Mouse (Mus musculus) embryonic facial prominence, embryonic 13.5 days (tissue): ENCODE results near the gene Pam. TPM values are rescaled to one million over a fixed set of nuclear protein-coding genes. Genes with fewer than 3 reads are reported as not detected.

Source experiments
- ATAC-seq: fragments of 200-750 bp; cut with Nextera tagmentation; 2 replicates; pipeline ENCODE4 v1.8.0; 2017; ENCODE audit warnings: low read depth; ENCODE audit not compliant: insufficient number of reproducible peaks, insufficient read depth, low FRiP score, low TSS enrichment
- H3K27ac ChIP-seq: fragments of 300-500 bp; sonication (generic); 2 replicates; pipeline ENCODE4 v1.5.1; 2015; ENCODE audit warnings: moderate library complexity, mild to moderate bottlenecking, inconsistent platforms
- H3K27me3 ChIP-seq: fragments of 300-500 bp; sonication (generic); 2 replicates; pipeline ENCODE4 v1.6.1; 2015; ENCODE audit warnings: mild to moderate bottlenecking, inconsistent platforms
- H3K36me3 ChIP-seq: fragments of 300-500 bp; sonication (generic); 2 replicates; pipeline ENCODE4 v1.6.1; 2015; ENCODE audit warnings: mild to moderate bottlenecking, inconsistent platforms
- H3K4me1 ChIP-seq: fragments of 300-500 bp; sonication (generic); 2 replicates; pipeline ENCODE4 v1.6.1; 2015; ENCODE audit warnings: inconsistent platforms
- H3K4me2 ChIP-seq: fragments of 300-500 bp; sonication (generic); 2 replicates; pipeline ENCODE4 v1.6.1; 2015; ENCODE audit warnings: moderate library complexity, mild to moderate bottlenecking, inconsistent platforms
- H3K4me3 ChIP-seq: fragments of 300-500 bp; sonication (generic); 2 replicates; pipeline ENCODE4 v1.5.1; 2015; ENCODE audit warnings: mild to moderate bottlenecking, inconsistent platforms
- H3K9ac ChIP-seq: fragments of 300-500 bp; sonication (generic); 2 replicates; pipeline ENCODE4 v1.6.1; 2015; ENCODE audit warnings: mild to moderate bottlenecking, inconsistent platforms
- H3K9me3 ChIP-seq: fragments of 300-500 bp; sonication (generic); 2 replicates; pipeline ENCODE4 v1.6.1; 2016; ENCODE audit warnings: inconsistent platforms
- WGBS: fragments of 180-500 bp; shearing (Covaris S2); methylation state at CpG from one replicate; pipeline ENCODE4 v1.1.7; 2015; ENCODE audit warnings: mixed read lengths; 5-methylcytosine and 5-hydroxymethylcytosine counted together
- polyA plus RNA-seq: library from polyadenylated mRNA; unstranded; fragments of >200 nt; fragmentation: Nextera tagmentation; extraction: Ambion mirVana; gene quantifications from 2 replicates; pipeline ENCODE4 v1.2.1, GENCODE M21; 2015

Gene Pam
- polyA plus RNA-seq, 1 experiment from 2014 or later = 53.5 TPM

DNA sequence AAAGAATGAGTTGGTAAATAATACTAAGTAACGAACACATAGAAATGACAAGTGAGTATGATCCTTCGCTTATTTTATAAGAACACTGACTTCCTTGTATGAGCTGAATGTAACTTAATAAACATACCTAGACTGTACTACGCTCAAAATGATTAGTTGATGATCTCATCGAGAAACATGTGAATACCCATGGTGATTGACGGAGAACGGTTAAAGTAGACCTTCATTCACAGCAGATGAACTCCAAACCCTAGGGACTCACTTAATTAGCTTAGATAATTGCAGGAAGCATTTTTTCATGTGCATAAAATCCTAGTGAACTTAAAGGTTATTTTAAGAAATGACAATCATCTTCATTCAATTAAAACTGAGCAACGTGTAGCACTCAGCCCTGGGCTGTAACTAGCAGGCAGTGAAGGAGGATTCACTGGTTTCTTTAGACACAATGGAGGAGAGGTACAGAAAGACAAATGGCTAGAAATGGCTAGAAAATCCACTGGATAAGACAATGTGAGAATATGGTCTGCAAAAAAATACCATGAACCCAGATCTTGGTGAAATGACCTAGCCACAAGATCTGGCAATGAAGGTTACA is 194.8 kb downstream of the Pam start:
- no peaks in the 10 kb centered on the region for H3K9me3 ChIP-seq
- H3K4me2 ChIP-seq = no peak overlapping the region
- WGBS = 57% methylated on average over 7 of the region's 7 CpGs
- H3K9ac ChIP-seq = no peak overlapping the region
- no peaks in the 10 kb centered on the region for H3K27me3 ChIP-seq
- H3K27ac ChIP-seq = no peak overlapping the region
- no peak for ATAC-seq
- H3K36me3 ChIP-seq = no peaks in the 10 kb centered on the region
- H3K4me3 ChIP-seq = no peak overlapping the region
- H3K4me1 ChIP-seq = 0 out of 2 replicates have a peak, but pooled peaks cover 5% of the 10 kb centered on the region

DNA sequence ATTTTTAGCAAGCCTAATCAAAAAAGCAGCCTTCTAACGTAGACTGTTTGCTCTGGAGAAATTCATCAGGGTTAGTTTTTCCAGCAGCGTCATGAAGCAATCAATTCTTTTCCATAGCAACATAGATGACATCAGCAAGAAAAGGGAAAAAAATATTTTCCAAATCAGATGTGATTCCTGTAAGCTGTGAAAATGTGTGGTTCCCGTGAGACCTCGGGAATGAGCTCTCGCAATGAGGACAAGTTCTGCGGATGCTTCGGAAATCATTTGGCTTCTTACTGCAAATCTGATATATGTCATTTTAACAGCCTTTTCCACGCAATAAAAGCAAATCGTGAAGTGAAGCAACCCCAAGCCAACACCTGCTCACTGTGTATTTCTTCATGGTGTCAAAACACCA is 207.9 kb downstream of the Pam start:
- WGBS = 83% methylated on average over 9 of the region's 9 CpGs
- H3K27me3 ChIP-seq = no peaks in the 10 kb centered on the region
- no peaks in the 10 kb centered on the region for H3K9me3 ChIP-seq
- H3K4me2 ChIP-seq = no peak overlapping the region
- no peaks in the 10 kb centered on the region for H3K4me1 ChIP-seq
- no peak overlapping the region for H3K4me3 ChIP-seq
- no peak overlapping the region for H3K27ac ChIP-seq
- H3K36me3 ChIP-seq = peaks cover 3% of the 10 kb centered on the region; the same call in 1 of the 2 replicates
- ATAC-seq = no peak
- no peak overlapping the region for H3K9ac ChIP-seq

DNA sequence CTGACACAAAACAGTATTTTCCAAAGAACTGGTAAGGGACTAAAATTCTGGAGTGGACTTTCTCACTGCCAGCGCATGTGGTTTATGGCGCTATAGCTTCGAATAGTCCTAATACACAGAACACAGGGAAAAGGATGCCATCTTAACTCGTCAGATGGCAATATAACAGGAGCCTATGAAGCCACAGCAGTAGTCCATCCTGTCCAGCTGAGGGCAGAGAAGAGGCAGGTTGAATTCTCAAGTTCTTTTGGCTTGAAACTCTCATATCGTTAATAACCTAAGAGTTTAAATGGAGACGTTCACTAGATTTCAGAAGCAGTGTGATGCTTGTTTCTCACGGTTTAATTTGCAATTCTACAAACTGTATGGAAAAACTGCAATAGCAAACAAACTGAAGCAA is 211.9 kb downstream of the Pam start:
- Histone ChIP-seq H3K4me3 (no peak overlapping the region), H3K4me2 (no peak overlapping the region), H3K36me3 (no peaks in the 10 kb centered on the region; the same call in 1 of the 2 replicates), H3K4me1 (no peaks in the 10 kb centered on the region), H3K27ac (no peak overlapping the region), H3K27me3 (no peaks in the 10 kb centered on the region), H3K9ac (no peak overlapping the region), H3K9me3 (no peaks in the 10 kb centered on the region)
- ATAC-seq = no peak
- WGBS = 86% methylated on average over 7 of the region's 7 CpGs

DNA sequence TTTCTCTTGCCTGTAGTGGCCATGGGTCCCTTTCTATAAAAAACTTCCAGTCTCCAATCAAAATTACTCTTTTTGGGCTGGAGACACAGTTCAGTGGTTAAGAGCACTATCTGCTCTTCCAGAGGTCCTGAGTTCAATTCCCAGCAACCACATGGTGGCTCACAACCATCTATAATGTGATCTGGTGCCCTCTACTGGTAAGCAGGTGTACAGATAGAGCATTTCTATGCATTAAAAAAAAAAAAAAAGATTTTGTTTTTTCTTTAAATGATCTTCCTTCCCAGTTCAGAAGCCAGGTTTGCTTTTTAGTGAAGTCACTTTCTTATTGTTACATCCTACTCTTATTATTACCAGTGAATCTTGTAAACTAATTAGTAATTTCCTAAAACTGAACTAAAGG is 218.4 kb downstream of the Pam start:
- Histone ChIP-seq H3K27me3 (no peaks in the 10 kb centered on the region), H3K9ac (no peak overlapping the region), H3K27ac (no peak overlapping the region), H3K4me2 (no peak overlapping the region), H3K4me3 (no peak overlapping the region), H3K36me3 (no peaks in the 10 kb centered on the region; the same call in 1 of the 2 replicates), H3K9me3 (no peaks in the 10 kb centered on the region), H3K4me1 (no peaks in the 10 kb centered on the region)
- no peak for ATAC-seq

DNA sequence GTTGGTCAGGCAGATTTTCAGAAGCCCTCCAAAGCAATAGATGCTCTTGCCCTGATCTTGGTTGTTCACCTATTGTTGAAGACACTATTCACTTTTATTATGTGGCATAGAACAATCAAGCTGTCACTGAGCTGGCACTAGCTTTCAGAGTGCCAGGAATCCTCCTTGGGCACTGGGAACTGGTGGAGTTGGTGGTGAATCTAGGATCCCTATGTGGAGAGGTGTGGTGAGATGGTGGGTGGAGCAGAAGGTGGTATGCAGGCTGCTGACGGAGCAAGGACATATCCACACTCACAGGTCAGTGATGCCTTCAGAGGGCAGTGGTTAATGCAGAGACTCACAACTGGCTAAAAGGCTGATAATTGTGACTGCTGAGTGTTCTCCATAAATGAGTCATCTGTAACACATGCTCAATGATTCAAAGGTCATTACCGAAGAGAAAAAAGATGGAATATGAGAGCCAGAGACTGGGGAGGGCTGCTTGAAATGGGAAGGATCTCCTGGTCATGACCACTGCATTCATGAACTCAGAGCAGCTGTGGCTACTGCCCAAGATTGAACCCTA is 221.9 kb downstream of the Pam start:
- H3K4me3 ChIP-seq = no peak overlapping the region
- H3K9ac ChIP-seq = no peak overlapping the region
- no peak for ATAC-seq
- H3K4me1 ChIP-seq = no peaks in the 10 kb centered on the region
- H3K4me2 ChIP-seq = no peak overlapping the region
- no peaks in the 10 kb centered on the region for H3K27me3 ChIP-seq
- H3K9me3 ChIP-seq = no peaks in the 10 kb centered on the region
- 89% methylated on average over 2 of the region's 2 CpGs for WGBS
- H3K36me3 ChIP-seq = no peaks in the 10 kb centered on the region; the same call in 1 of the 2 replicates
- no peak overlapping the region for H3K27ac ChIP-seq

DNA sequence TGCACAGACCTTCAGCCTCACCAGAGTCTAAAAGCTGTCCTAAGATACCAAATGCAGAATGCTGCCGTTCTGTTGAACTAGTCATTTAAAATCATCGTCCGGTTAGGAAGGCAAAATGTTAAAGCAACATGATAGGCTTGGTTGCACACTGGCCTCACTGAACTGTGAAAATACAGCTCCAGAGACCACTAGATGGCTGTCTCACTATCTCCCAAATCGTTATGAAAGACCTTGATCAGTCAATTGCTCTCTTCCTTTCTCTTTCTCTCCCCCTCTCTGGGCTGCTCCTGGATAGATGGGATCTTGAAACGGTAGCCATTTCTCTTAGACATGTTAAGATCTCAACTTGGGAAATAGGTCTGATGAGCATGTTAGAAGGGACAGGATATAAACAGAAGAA is 223.0 kb downstream of the Pam start:
- H3K27ac ChIP-seq = no peak overlapping the region
- no peaks in the 10 kb centered on the region for H3K4me1 ChIP-seq
- no peak overlapping the region for H3K4me2 ChIP-seq
- no peak overlapping the region for H3K9ac ChIP-seq
- no peaks in the 10 kb centered on the region; the same call in 1 of the 2 replicates for H3K36me3 ChIP-seq
- ATAC-seq = no peak
- H3K27me3 ChIP-seq = no peaks in the 10 kb centered on the region
- WGBS = 59% methylated on average over 5 of the region's 5 CpGs
- H3K4me3 ChIP-seq = no peak overlapping the region
- H3K9me3 ChIP-seq = no peaks in the 10 kb centered on the region

DNA sequence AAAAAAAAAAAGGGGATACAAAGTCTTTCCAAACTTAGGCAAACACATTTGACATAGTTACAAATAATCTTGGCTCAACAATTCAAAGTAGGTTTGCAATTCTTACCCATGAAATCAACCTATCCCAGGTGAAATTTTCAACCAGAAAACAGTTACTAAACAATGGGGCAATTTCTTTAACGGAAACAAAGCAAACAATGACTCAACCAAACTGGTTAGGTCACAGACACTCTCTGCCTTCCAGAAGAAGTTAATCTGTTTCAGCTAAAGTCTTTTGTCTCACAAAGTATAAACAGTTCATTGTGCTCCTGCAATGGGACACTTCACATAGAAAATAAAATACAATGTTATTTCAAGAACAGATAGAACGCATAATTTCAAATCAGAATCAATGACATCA is 223.4 kb downstream of the Pam start:
- H3K27ac ChIP-seq = no peak overlapping the region
- no peaks in the 10 kb centered on the region; the same call in 1 of the 2 replicates for H3K36me3 ChIP-seq
- H3K27me3 ChIP-seq = no peaks in the 10 kb centered on the region
- H3K4me1 ChIP-seq = no peaks in the 10 kb centered on the region
- WGBS = 78% methylated on average over 2 of the region's 2 CpGs
- no peaks in the 10 kb centered on the region for H3K9me3 ChIP-seq
- no peak for ATAC-seq
- no peak overlapping the region for H3K4me2 ChIP-seq
- no peak overlapping the region for H3K4me3 ChIP-seq
- no peak overlapping the region for H3K9ac ChIP-seq

DNA sequence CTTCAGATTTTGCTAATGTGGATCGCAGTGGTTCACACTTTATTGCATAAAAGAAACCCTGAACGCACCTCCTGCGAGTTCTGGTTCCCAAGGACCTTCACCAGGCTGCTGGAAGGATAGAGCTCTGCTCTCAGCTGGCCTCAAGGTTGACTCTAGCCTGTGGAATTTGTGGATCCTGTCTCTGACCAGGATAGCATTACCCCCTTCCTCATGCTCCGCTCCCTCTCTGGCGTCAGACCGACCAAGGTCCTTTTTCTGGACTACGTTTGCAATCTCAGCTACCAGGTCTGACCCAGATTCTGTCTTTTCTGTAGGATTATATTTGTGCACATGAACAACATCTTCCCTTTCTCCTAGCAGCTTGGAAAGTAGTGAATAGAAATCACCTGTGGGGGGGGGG is 231.3 kb downstream of the Pam start:
- Histone ChIP-seq H3K9ac (no peak overlapping the region), H3K27ac (no peak overlapping the region), H3K4me2 (no peak overlapping the region), H3K4me3 (no peak overlapping the region), H3K4me1 (0 out of 2 replicates have a peak, but pooled peaks cover 3% of the 10 kb centered on the region), H3K27me3 (no peaks in the 10 kb centered on the region), H3K9me3 (no peaks in the 10 kb centered on the region), H3K36me3 (no peaks in the 10 kb centered on the region)
- WGBS = 94% methylated on average over 7 of the region's 7 CpGs
- ATAC-seq = no peak

DNA sequence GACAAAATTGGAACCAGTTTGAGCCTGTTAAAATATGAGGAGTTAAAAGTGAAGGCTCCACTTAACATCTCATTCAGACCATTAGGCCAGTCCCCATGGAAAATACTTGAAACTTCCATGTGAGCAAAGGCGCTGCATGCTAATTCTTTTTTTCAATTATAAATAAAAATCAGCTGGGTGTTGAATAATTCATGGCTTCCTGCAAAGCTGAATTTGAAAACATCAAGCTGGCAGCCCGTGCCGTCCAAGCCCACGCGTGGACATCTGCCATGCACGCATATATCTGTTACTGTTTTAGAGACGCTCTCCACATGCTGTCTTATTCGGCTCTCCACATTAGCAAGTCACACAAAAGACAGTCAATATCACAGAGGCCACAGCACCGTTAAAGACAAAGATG is 232.3 kb downstream of the Pam start:
- Histone ChIP-seq H3K9me3 (no peaks in the 10 kb centered on the region), H3K27ac (no peak overlapping the region), H3K4me3 (no peak overlapping the region), H3K27me3 (no peaks in the 10 kb centered on the region), H3K36me3 (no peaks in the 10 kb centered on the region), H3K4me2 (no peak overlapping the region), H3K4me1 (0 out of 2 replicates have a peak, but pooled peaks cover 3% of the 10 kb centered on the region), H3K9ac (no peak overlapping the region)
- 66% methylated on average over 9 of the region's 9 CpGs for WGBS
- ATAC-seq = no peak

DNA sequence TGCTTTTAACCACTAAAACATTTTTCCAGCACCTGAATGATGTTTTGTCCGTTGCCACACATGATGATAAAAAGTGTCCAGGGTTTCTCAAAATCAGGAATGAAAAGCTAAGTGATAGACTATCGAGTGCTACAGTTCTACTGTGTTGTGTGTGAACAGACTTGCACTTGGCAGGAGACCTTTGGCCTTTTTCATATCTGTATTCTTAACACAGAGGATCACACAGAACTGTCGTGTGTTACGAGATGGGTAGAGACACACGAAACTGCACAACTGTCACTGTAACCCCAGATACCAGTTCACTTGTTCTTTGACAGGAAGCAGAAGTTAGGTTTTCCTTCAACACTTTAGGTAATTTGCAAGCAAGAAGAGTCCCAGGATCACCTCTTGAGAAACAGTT is 232.7 kb downstream of the Pam start:
- Histone ChIP-seq H3K4me2 (no peak overlapping the region), H3K4me1 (0 out of 2 replicates have a peak, but pooled peaks cover 3% of the 10 kb centered on the region), H3K36me3 (no peaks in the 10 kb centered on the region), H3K27ac (no peak overlapping the region), H3K4me3 (no peak overlapping the region), H3K27me3 (no peaks in the 10 kb centered on the region), H3K9me3 (no peaks in the 10 kb centered on the region), H3K9ac (no peak overlapping the region)
- no peak for ATAC-seq
- 88% methylated on average over 5 of the region's 5 CpGs for WGBS

DNA sequence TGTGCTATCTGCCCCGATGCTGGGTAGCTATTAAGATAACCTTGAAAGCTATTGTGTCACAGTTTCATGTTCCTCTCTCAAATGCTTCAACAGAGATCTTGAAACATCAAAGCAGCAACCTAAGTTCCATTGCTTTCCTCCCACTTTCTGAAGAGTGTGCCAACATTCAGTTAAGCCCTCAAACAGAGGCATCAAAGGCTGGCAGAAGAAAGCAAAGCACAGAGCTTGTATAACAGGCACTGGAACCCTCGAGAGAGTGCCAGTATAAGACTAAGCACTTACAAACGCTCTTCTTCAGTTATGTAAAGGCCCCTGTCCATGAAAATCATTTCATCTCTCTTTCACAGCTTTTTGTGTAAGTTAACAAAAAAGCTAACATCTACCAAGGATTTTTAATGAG is 241.2 kb downstream of the Pam start:
- no peaks in the 10 kb centered on the region for H3K9me3 ChIP-seq
- no peak overlapping the region for H3K9ac ChIP-seq
- H3K4me1 ChIP-seq = no peaks in the 10 kb centered on the region
- 79% methylated on average over 3 of the region's 3 CpGs for WGBS
- H3K4me3 ChIP-seq = no peak overlapping the region
- no peaks in the 10 kb centered on the region for H3K27me3 ChIP-seq
- ATAC-seq = no peak
- H3K4me2 ChIP-seq = no peak overlapping the region
- H3K27ac ChIP-seq = no peak overlapping the region
- no peaks in the 10 kb centered on the region for H3K36me3 ChIP-seq

DNA sequence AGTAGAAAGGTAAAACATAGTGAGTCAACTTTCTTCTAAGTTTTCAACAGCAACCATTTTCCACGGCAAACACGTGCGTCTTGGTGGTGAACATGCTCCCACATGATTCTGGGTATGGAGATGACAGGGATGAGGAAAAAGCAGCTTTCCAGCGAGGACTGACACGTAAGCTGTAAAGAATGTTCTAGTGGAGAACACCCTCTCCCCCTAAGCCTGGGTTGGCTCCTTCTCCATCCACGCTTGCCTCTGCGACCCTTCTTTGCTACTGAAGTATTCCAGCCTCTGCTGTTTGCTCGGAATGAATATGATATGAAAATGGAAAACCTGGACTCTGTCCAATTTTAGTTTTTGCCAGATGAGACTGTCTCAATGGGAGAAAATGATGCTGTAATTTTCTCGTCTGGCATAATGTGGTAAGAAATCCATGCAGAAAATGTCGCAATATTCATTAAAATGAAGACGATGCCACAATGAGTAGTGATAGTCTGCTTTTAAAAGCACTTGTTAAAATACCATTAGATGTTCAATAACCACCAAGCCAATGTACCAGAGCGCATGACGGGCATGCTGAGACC is 243.8 kb downstream of the Pam start:
- H3K4me3 ChIP-seq = no peak overlapping the region
- H3K27ac ChIP-seq = no peak overlapping the region
- no peaks in the 10 kb centered on the region for H3K27me3 ChIP-seq
- H3K36me3 ChIP-seq = no peaks in the 10 kb centered on the region
- no peak overlapping the region for H3K4me2 ChIP-seq
- no peak for ATAC-seq
- H3K9me3 ChIP-seq = no peaks in the 10 kb centered on the region
- H3K9ac ChIP-seq = no peak overlapping the region
- H3K4me1 ChIP-seq = no peaks in the 10 kb centered on the region
- 82% methylated on average over 13 of the region's 13 CpGs for WGBS
